Mouse (Mus musculus) liver, embryonic 14.5 days (tissue): ENCODE measurements around the gene Mthfd1l. TPM values are rescaled to one million over a fixed set of nuclear protein-coding genes. Genes with fewer than 3 reads are reported as not detected.
A peak's percentile ranks its signal among the peaks of the same experiment; 100 is the strongest.

Experiments
- ATAC-seq: fragments of 200-750 bp; cut with Nextera tagmentation; 2 replicates; pipeline ENCODE4 v1.8.0; 2017; ENCODE audit warnings: moderate number of reproducible peaks, mild to moderate bottlenecking, moderate library complexity; ENCODE audit not compliant: insufficient read depth
- DNase-seq, 3 experiments: peaks; one replicate each; pipeline ENCODE4 v3.0.0-alpha.2; 2012 to 2013; ENCODE audit warnings: low read depth in 3 of 3, low spot score in 3 of 3
- H3K27ac ChIP-seq: fragments of 300-500 bp; sonication (generic); 2 replicates; pipeline ENCODE4 v1.5.1; 2014; ENCODE audit warnings: moderate library complexity, mild to moderate bottlenecking, control low read depth, inconsistent platforms
- H3K27me3 ChIP-seq: fragments of 300-500 bp; sonication (generic); 2 replicates; pipeline ENCODE4 v1.6.1; 2014; ENCODE audit warnings: mild to moderate bottlenecking, low read length, moderate library complexity; ENCODE audit not compliant: control insufficient read depth, insufficient read depth
- H3K36me3 ChIP-seq: fragments of 300-500 bp; sonication (generic); replicated peaks from 2 replicates; pipeline ENCODE4 v1.6.1; 2014; ENCODE audit warnings: low read depth; ENCODE audit not compliant: control insufficient read depth, insufficient read depth
- H3K4me1 ChIP-seq, 2 experiments: fragments of 200-500 bp in 1 of 2; fragments of 300-500 bp in 1 of 2; sonication (generic) in 1 of 2; replicated peaks; 2 replicates each; pipeline ENCODE4 v1.6.1; 2012 to 2014; ENCODE audit warnings: antibody characterized with exemption in 1 of 2, inconsistent platforms in 1 of 2, low read length in 1 of 2; ENCODE audit not compliant: control insufficient read depth in 2 of 2, insufficient read depth in 2 of 2
- H3K4me2 ChIP-seq: fragments of 300-500 bp; sonication (generic); 2 replicates; pipeline ENCODE4 v1.6.1; 2014; ENCODE audit warnings: low read depth, mild to moderate bottlenecking, control low read depth, moderate library complexity
- H3K4me3 ChIP-seq, 2 experiments: fragments of 200-500 bp in 1 of 2; fragments of 300-500 bp in 1 of 2; sonication (generic) in 1 of 2; 2 replicates each; pipeline ENCODE4 v1.5.1; 2012 to 2014; ENCODE audit warnings: low read depth in 2 of 2, low read length in 2 of 2, mild to moderate bottlenecking in 2 of 2, control low read depth in 1 of 2, inconsistent platforms in 1 of 2, moderate library complexity in 1 of 2; ENCODE audit not compliant: insufficient read depth in 1 of 2
- H3K9ac ChIP-seq: fragments of 300-500 bp; sonication (generic); replicated peaks from 2 replicates; pipeline ENCODE4 v1.6.1; 2014; ENCODE audit warnings: mild to moderate bottlenecking, control low read depth, moderate library complexity
- H3K9me3 ChIP-seq: fragments of 300-500 bp; sonication (generic); 2 replicates; pipeline ENCODE4 v1.6.1; 2016; ENCODE audit warnings: low read length, mixed read lengths; ENCODE audit not compliant: control insufficient read depth
- CTCF ChIP-seq: IDR thresholded peaks from 2 replicates; pipeline ENCODE4 v1.5.1; 2016; ENCODE audit warnings: antibody characterized with exemption, low read depth, control low read depth
- EP300 ChIP-seq: IDR thresholded peaks from 2 replicates; pipeline ENCODE4 v1.6.1; 2016; ENCODE audit warnings: antibody characterized with exemption, low read depth
- WGBS: fragments of 180-500 bp; shearing (Covaris S2); extraction: QIAGEN DNeasy Blood & Tissue Kit; methylation state at CpG from one replicate; pipeline ENCODE4 v1.1.7; 2014; ENCODE audit not compliant: insufficient replicate concordance; 5-methylcytosine and 5-hydroxymethylcytosine counted together
- polyA plus RNA-seq, 2 experiments: library from polyadenylated mRNA; depleted of rRNA in 1 of 2; stranded (reverse) in 1 of 2; unstranded in 1 of 2; fragments of >200 nt; fragmentation: Nextera tagmentation in 1 of 2; extraction: Ambion mirVana in 1 of 2; gene quantifications; 2 replicates each; pipeline versions ENCODE4 v1.2.1 to v1.2.3; 2012 to 2014

Mthfd1l gene
- polyA plus RNA-seq, 2 experiments: 18.5 to 19.2 TPM

- Histone ChIP-seq H3K4me1 (peaks cover 23 to 28% of the 10 kb centered on the region in 2 experiments), H3K27ac (no peak overlapping the region; the same call in 1 of the 2 replicates), H3K4me2 (no peak overlapping the region), H3K9me3 (no peaks in the 10 kb centered on the region), H3K9ac (no peak overlapping the region), H3K4me3 (no peak overlapping the region), H3K36me3 (peaks cover 36% of the 10 kb centered on the region), H3K27me3 (no peaks in the 10 kb centered on the region)
- DNase-seq (no peak), ATAC-seq (no peak)
- no peak for TF ChIP-seq CTCF
- no peak for TF ChIP-seq EP300
- 71% methylated on average over 3 of the region's 3 CpGs for WGBS
Measured at GRCm38 (mm10) chr10:3978326-3978725, 5.4 kb downstream of the Mthfd1l start.

GRCm38 (mm10) chr10:3978792-3979488, 6.0 kb downstream of the Mthfd1l start:
- peaks cover 40% of the 10 kb centered on the region for H3K36me3 ChIP-seq
- no peak overlapping the region for H3K4me3 ChIP-seq
- H3K4me2 ChIP-seq: no peak overlapping the region
- no peak overlapping the region for H3K9ac ChIP-seq
- H3K9me3 ChIP-seq: no peaks in the 10 kb centered on the region
- WGBS: 80% methylated on average over 5 of the region's 5 CpGs
- DNase-seq: no peak
- peaks cover 23 to 26% of the 10 kb centered on the region in 2 experiments for H3K4me1 ChIP-seq
- no peak overlapping the region for H3K27ac ChIP-seq
- no peaks in the 10 kb centered on the region for H3K27me3 ChIP-seq
- TF ChIP-seq EP300: no peak
- no peak for TF ChIP-seq CTCF
- ATAC-seq: no peak

- Histone ChIP-seq H3K4me1 (peaks cover 13 to 14% of the 10 kb centered on the region in 2 experiments), H3K27me3 (no peaks in the 10 kb centered on the region), H3K9ac (no peak overlapping the region), H3K4me2 (no peak overlapping the region), H3K4me3 (no peak overlapping the region), H3K27ac (no peak overlapping the region), H3K9me3 (no peaks in the 10 kb centered on the region), H3K36me3 (peaks cover 46% of the 10 kb centered on the region)
- ATAC-seq: no peak
- TF ChIP-seq EP300 (no peak), CTCF (no peak)
- no peak for DNase-seq
- WGBS: 83% methylated on average over 4 of the region's 4 CpGs
Measured at GRCm38 (mm10) chr10:3980231-3980630, 7.3 kb downstream of the Mthfd1l start.

- H3K4me3 ChIP-seq: no peak overlapping the region
- ATAC-seq: no peak
- no peak for DNase-seq
- WGBS: 86% methylated on average over 6 of the region's 6 CpGs
- no peak overlapping the region for H3K27ac ChIP-seq
- H3K9ac ChIP-seq: no peak overlapping the region
- no peak overlapping the region for H3K4me2 ChIP-seq
- TF ChIP-seq EP300 (no peak), CTCF (no peak)
- H3K27me3 ChIP-seq: no peaks in the 10 kb centered on the region
- H3K9me3 ChIP-seq: no peaks in the 10 kb centered on the region
- peaks cover 26 to 27% of the 10 kb centered on the region in 2 experiments for H3K4me1 ChIP-seq
- peaks cover 38% of the 10 kb centered on the region for H3K36me3 ChIP-seq
Measured at GRCm38 (mm10) chr10:3990295-3990883, 17.5 kb downstream of the Mthfd1l start.

- Histone ChIP-seq H3K9ac (peak overlapping the region; percentile 64), H3K4me2 (peak overlapping the region; percentile 59), H3K36me3 (peaks cover 39% of the 10 kb centered on the region), H3K4me3 (peak overlapping the region in 1 of 2 experiments; percentile 25; a peak in 2 of 4 replicates), H3K27me3 (no peaks in the 10 kb centered on the region), H3K4me1 (peaks cover 34 to 35% of the 10 kb centered on the region in 2 experiments), H3K9me3 (no peaks in the 10 kb centered on the region), H3K27ac (peak overlapping the region; percentile 93)
- DNase-seq (peak; percentile 75 to 78 (median 76)), ATAC-seq (peak; percentile 98)
- TF ChIP-seq CTCF (no peak), EP300 (peak; percentile 93)
- WGBS: 27% methylated on average over 8 of the region's 8 CpGs
Measured at GRCm38 (mm10) chr10:3993365-3994102, 20.6 kb downstream of the Mthfd1l start.
